Mouse (Mus musculus): ENCODE measurements around the gene Serf2. TPM values are rescaled to one million over a fixed set of nuclear protein-coding genes. Genes with fewer than 3 reads are reported as not detected.
A peak's percentile ranks its signal among the peaks of the same experiment; 100 is the strongest.

Gene Serf2
- polyA plus RNA-seq, 1 experiment from 2014 or later = 209 TPM

DNA sequence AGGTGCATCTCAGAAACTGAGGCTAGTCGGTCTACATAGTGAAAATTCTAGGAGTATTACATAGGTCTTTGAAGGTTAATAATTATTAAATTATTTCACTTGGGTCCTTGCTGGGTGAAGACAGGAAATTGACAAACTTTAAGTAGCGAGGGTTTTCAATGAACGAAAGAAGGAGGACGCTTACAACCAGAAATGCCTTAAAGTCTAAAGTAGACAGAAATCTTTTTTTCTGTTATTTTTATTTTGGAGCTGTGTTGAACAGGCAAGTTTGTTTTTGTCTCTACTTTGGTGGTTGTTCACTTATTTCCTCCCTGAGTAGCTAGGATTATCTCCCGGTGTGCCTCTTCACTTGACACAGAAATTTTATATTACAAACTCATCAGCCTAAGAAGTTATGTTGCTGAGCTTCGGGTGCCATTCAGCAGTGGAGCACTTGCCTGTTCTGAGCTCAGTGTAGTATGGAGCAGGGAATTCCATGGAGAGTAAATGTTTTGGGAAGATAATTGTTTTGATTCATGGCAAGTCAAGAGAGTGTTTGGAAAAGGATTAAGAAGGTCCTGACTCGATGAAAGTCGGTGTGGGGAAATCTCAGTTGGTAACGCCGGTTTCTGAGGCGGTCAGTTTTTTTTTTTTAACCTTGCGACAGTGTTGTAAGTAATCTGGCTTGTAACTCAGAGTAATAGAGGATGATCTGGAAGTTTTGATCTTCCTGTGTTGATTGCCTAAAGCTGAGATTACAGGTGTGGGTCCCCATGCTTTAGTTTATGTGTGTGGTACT is 58.4 kb downstream of the Serf2 start:
- Histone ChIP-seq H3K4me1 (ENCODE audit: control insufficient read depth, low read depth, low read length) (peaks cover 19% of the 10 kb centered on the region), H3K36me3 (ENCODE audit: control insufficient read depth, insufficient read depth) (peaks cover 14% of the 10 kb centered on the region), H3K9ac (ENCODE audit: low read depth, low read length) (peak overlapping the region; percentile 84), H3K4me2 (ENCODE audit: low read depth, low read length) (peak overlapping the region; percentile 74), H3K27me3 (ENCODE audit: control insufficient read depth, insufficient read depth, low read depth, low read length) (no peaks in the 10 kb centered on the region), H3K27ac (ENCODE audit: low read length) (0 out of 2 replicates have a peak overlapping the region, but pooled peaks have one; percentile 4), H3K9me3 (replicated peaks; ENCODE audit: control insufficient read depth, low read length) (no peaks in the 10 kb centered on the region), H3K4me3 (ENCODE audit: low read depth, low read length) (peak overlapping the region; percentile 78)
- no peak for ATAC-seq (ENCODE audit: low read depth)
- WGBS (ENCODE audit: insufficient replicate concordance) = 3% methylated on average over 12 of the region's 12 CpGs

Small RNA genes lying within 50 kb of the gene (microRNA-seq; reads per million reads assigned to microRNA genes)
- gene Gm22953 = not detected

Other genes with a start within 250 kb of the Serf2 start
- gene Trp53bp1, start 177.8 kb upstream of the Serf2 start, polyA plus RNA-seq (2015; fragmentation: Nextera tagmentation; extraction: Ambion mirVana) = 18.9 and 22.5 TPM in 2 replicates
- gene Map1a, start 159.6 kb upstream of the Serf2 start, polyA plus RNA-seq (2015; fragmentation: Nextera tagmentation; extraction: Ambion mirVana) = 0.19 and 0.21 TPM in 2 replicates
- 5.6 and 5.8 TPM in 2 replicates for gene Ppip5k1, start 93.8 kb upstream of the Serf2 start, polyA plus RNA-seq (2015; fragmentation: Nextera tagmentation; extraction: Ambion mirVana)
- 4.8 TPM in 1 of 2 replicates, not detected in the other for gene Ckmt1, start 91.5 kb upstream of the Serf2 start, polyA plus RNA-seq (2015; fragmentation: Nextera tagmentation; extraction: Ambion mirVana)
- not detected in 2 replicates for gene Strc, start 62.0 kb upstream of the Serf2 start, polyA plus RNA-seq (2015; fragmentation: Nextera tagmentation; extraction: Ambion mirVana)
- 302 and 304 TPM in 2 replicates for gene Pdia3, start 35.4 kb upstream of the Serf2 start, polyA plus RNA-seq (2015; fragmentation: Nextera tagmentation; extraction: Ambion mirVana)
- 0.63 and 0.78 TPM in 2 replicates for gene Catsper2, start 35.4 kb upstream of the Serf2 start, polyA plus RNA-seq (2015; fragmentation: Nextera tagmentation; extraction: Ambion mirVana)
- 3.4 and 3.6 TPM in 2 replicates for gene Ell3, start 4.9 kb upstream of the Serf2 start, polyA plus RNA-seq (2015; fragmentation: Nextera tagmentation; extraction: Ambion mirVana)
- 64.5 and 79.5 TPM in 2 replicates for gene Hypk, start 4.1 kb downstream of the Serf2 start, polyA plus RNA-seq (2015; fragmentation: Nextera tagmentation; extraction: Ambion mirVana)
- 0.05 and 0.20 TPM in 2 replicates for gene Serinc4, start 7.6 kb downstream of the Serf2 start, polyA plus RNA-seq (2015; fragmentation: Nextera tagmentation; extraction: Ambion mirVana)
- 19.4 and 20.5 TPM in 2 replicates for gene Mfap1b, start 24.9 kb downstream of the Serf2 start, polyA plus RNA-seq (2015; fragmentation: Nextera tagmentation; extraction: Ambion mirVana)
- 10.8 and 11.8 TPM in 2 replicates for gene Mfap1a, start 57.5 kb downstream of the Serf2 start, polyA plus RNA-seq (2015; fragmentation: Nextera tagmentation; extraction: Ambion mirVana)
- gene Wdr76, start 57.5 kb downstream of the Serf2 start, polyA plus RNA-seq (2015; fragmentation: Nextera tagmentation; extraction: Ambion mirVana) = 6.3 and 7.7 TPM in 2 replicates